In genomic region chr7:100187601-100188000, GRCm38 (mm10) we compare ENCODE assay signal across 9 mouse cellular contexts. TPM values are rescaled to one million over a fixed set of nuclear protein-coding genes. Genes with fewer than 3 reads are reported as not detected.
DNase-seq lines count a peak whose midpoint lies in the region; ATAC-seq and TF ChIP-seq lines count a peak whose summit lies in the region.
"Had no signal": no experiment of that assay in that cellular context is flagged by ENCODE, and none has a peak within 500 bp of the region (broad histone marks: within the 10 kb centered on the region; RNA-seq: fewer than 3 reads in every experiment).

No protein-coding gene starts in this region.

- H3K27ac ChIP-seq in stomach, postnatal 0 days (replicated peaks): no peak overlapping the region
- H3K27ac ChIP-seq: limb, embryonic 13.5 days had no signal

- DNase-seq in gastrocnemius, adult 18-20 months (ENCODE audit: low spot score): peak; percentile 15
- DNase-seq in gastrocnemius, postnatal 25 days: no peak
- peak; percentile 63 for DNase-seq in 3T3-L1 (ENCODE audit: low read depth, low spot score)
- peak; percentile 19 for DNase-seq in T-cell, adult 2 months (ENCODE audit: low spot score)
- DNase-seq in embryo, embryonic 9.5 days (ENCODE audit: extremely low spot score): peak; percentile 44
- peak; percentile 52 for DNase-seq in layer of hippocampus, adult 11-12 months (ENCODE audit: low spot score)
- peak; percentile 34 for DNase-seq in stomach, postnatal 0 days (ENCODE audit: low spot score)

- H3K9ac ChIP-seq in stomach, postnatal 0 days (ENCODE audit: low read length): no peak overlapping the region
- H3K9ac ChIP-seq: limb, embryonic 13.5 days had no signal

- H3K27me3 ChIP-seq in stomach, postnatal 0 days (ENCODE audit: control insufficient read depth, insufficient read depth, low read length): no peaks in the 10 kb centered on the region

- peak; percentile 88 for TF ChIP-seq CTCF in stomach, postnatal 0 days (IDR thresholded peaks at IDR 0.05; ENCODE audit: low read depth)

- peak; percentile 83 for ATAC-seq in megakaryocyte progenitor cell, adult 5-6 weeks (replicated peaks; ENCODE audit: poor library complexity)
- ATAC-seq in stomach, postnatal 0 days (ENCODE audit: low FRiP score, low TSS enrichment): no peak

- H3K4me1 ChIP-seq in stomach, postnatal 0 days (replicated peaks; ENCODE audit: control insufficient read depth, insufficient read depth): no peaks in the 10 kb centered on the region

- H3K9me3 ChIP-seq in stomach, postnatal 0 days (ENCODE audit: control insufficient read depth, low read length): no peaks in the 10 kb centered on the region
- H3K9me3 ChIP-seq: limb, embryonic 13.5 days had no signal

- H3K4me3 ChIP-seq in stomach, postnatal 0 days (ENCODE audit: low read depth, low read length): no peak overlapping the region
- H3K4me3 ChIP-seq: limb, embryonic 13.5 days had no signal

- H3K4me2 ChIP-seq in stomach, postnatal 0 days (replicated peaks; ENCODE audit: low read depth): no peak overlapping the region
- H3K4me2 ChIP-seq: limb, embryonic 13.5 days had no signal

- TF ChIP-seq EP300 in stomach, postnatal 0 days (optimal IDR thresholded peaks at IDR 0.05): no peak

- WGBS in stomach, postnatal 0 days: 19% methylated on average over 7 of the region's 7 CpGs

- no peaks in the 10 kb centered on the region for H3K36me3 ChIP-seq in stomach, postnatal 0 days (ENCODE audit: control insufficient read depth, insufficient read depth, low read length)
- H3K36me3 ChIP-seq: limb, embryonic 13.5 days had no signal

RNA-seq across cellular contexts. Expression of gene Kcne3, which starts 11.3 kb away (rescaled TPM):
- total RNA-seq in gastrocnemius, adult 18-20 months (2021): under 1 TPM; 0.39 to 0.55 TPM
- under 1 TPM in 1 of 2 experiments, not detected in 1; 0.70 TPM for total RNA-seq in gastrocnemius, postnatal 25 days (2021)
- 0.59 and 0.77 TPM in 2 replicates for total RNA-seq in megakaryocyte progenitor cell, adult 5-6 weeks (2015)
- 2.0 and 4.2 TPM in 2 replicates for total RNA-seq in megakaryocyte progenitor cell, adult 5-6 weeks (2017)
- polyA plus RNA-seq in stomach, postnatal 0 days (2015; fragmentation: Nextera tagmentation; extraction: Ambion mirVana): 3.8 and 4.7 TPM in 2 replicates

RNA-seq across cellular contexts. Expression of gene Lipt2, which starts 28.5 kb away (rescaled TPM):
- total RNA-seq in gastrocnemius, adult 18-20 months (2021): 1 to 10 TPM; 3.9 to 4.3 TPM
- total RNA-seq in gastrocnemius, postnatal 25 days (2021): 1 to 10 TPM; 4.1 to 4.2 TPM
- 11.8 and 12.4 TPM in 2 replicates for total RNA-seq in megakaryocyte progenitor cell, adult 5-6 weeks (2015)
- total RNA-seq in megakaryocyte progenitor cell, adult 5-6 weeks (2017): 5.5 and 13.3 TPM in 2 replicates
- 8.8 and 10.2 TPM in 2 replicates for polyA plus RNA-seq in stomach, postnatal 0 days (2015; fragmentation: Nextera tagmentation; extraction: Ambion mirVana)

RNA-seq across cellular contexts. Expression of gene Pgm2l1, which starts 39.6 kb away (rescaled TPM):
- total RNA-seq in gastrocnemius, adult 18-20 months (2021): 10 to 100 TPM; 18.1 to 19.3 TPM
- 10 to 100 TPM; 13.0 to 15.0 TPM for total RNA-seq in gastrocnemius, postnatal 25 days (2021)
- 8.0 and 12.4 TPM in 2 replicates for total RNA-seq in megakaryocyte progenitor cell, adult 5-6 weeks (2015)
- 6.2 and 10.6 TPM in 2 replicates for total RNA-seq in megakaryocyte progenitor cell, adult 5-6 weeks (2017)
- polyA plus RNA-seq in stomach, postnatal 0 days (2015; fragmentation: Nextera tagmentation; extraction: Ambion mirVana): 0.90 and 1.0 TPM in 2 replicates
